Mouse (Mus musculus): ENCODE data around the gene Sox12.

GRCm38 (mm10) chr2:152349842-152350540 is 47.9 kb downstream of the Sox12 start:
- TF ChIP-seq CTCF (IDR thresholded peaks at IDR 0.05; ENCODE audit: extremely low read depth, insufficient read depth, insufficient read length, insufficient replicate concordance) (no peak), POLR2A (IDR thresholded peaks at IDR 0.05; ENCODE audit: low read depth, low read length) (no peak)
